Mouse (Mus musculus): Measurements from ENCODE around the gene Bmpr1b. TPM values are rescaled to one million over a fixed set of nuclear protein-coding genes. Genes with fewer than 3 reads are reported as not detected.

The Bmpr1b gene
- total and polyA plus RNA-seq, 3 experiments = 0.04 TPM; not detected in 1

DNA sequence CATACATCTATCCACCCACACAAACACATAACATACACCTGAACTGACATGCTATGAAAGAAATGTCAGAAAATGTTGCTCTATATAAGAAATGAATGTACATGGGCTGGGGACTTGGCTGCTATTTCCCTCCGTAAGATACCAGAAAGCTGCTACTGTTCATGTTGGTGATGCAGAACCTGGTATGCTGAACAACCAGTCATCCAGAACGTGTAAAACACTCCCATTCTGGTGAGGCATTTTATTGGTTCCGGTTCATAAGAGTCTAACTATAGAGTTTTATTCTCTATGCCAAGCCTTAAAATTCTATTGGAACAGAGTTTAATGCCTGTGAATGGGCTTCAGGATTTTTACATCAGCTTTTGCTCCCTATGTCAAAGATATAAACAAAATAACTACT, 55.0 kb downstream of the Bmpr1b start:
- H3K79me2 ChIP-seq (replicated peaks; ENCODE audit: control insufficient read depth, extremely low read depth, insufficient read depth, poor library complexity, severe bottlenecking) = no peaks in the 10 kb centered on the region
- no peak for DNase-seq (ENCODE audit: extremely low read depth)
- TF ChIP-seq GABPA (IDR thresholded peaks at IDR 0.05; ENCODE audit: insufficient replicate concordance, low read depth, low read length) (no peak), RAD21 (IDR thresholded peaks at IDR 0.05; ENCODE audit: low read depth, low read length) (no peak), MYC (IDR thresholded peaks at IDR 0.05; ENCODE audit: low read depth, low read length) (no peak), NELFE (IDR thresholded peaks at IDR 0.05; ENCODE audit: low read depth, low read length) (no peak), USF1 (IDR thresholded peaks at IDR 0.05; ENCODE audit: low read depth, low read length) (no peak), ELF1 (IDR thresholded peaks at IDR 0.05; ENCODE audit: low read depth, low read length) (no peak), USF2 (conservative IDR thresholded peaks at IDR 0.05; ENCODE audit: low read depth, low read length) (no peak), CHD1 (IDR thresholded peaks at IDR 0.05; ENCODE audit: low read depth, low read length) (no peak)
- H3K9ac ChIP-seq (ENCODE audit: insufficient read depth, low read depth) = no peak overlapping the region
- no peaks in the 10 kb centered on the region for H3K27me3 ChIP-seq (replicated peaks)
- in situ Hi-C loops (cut with MboI; ENCODE audit: low pct_ligation_motif_present, low pct_unique_long_range_greater_than_20kb, low sequenced_read_pairs) = no loop called here
- no peaks in the 10 kb centered on the region; a peak in 1 of 4 replicates for H3K4me1 ChIP-seq (ENCODE audit: control insufficient read depth in 1 of 2, insufficient read depth in 2 of 2)
- H3K27ac ChIP-seq (ENCODE audit: insufficient read depth, low read depth) = no peak overlapping the region
- H3K36me3 ChIP-seq (replicated peaks in 1 of 2; ENCODE audit: control insufficient read depth in 1 of 2, insufficient read depth in 1 of 2, low read length in 1 of 2) = no peaks in the 10 kb centered on the region
- dilution Hi-C loops (cut with MboI; ENCODE audit: extremely low pct_ligation_motif_present, extremely low pct_unique_long_range_greater_than_20kb, low sequenced_read_pairs) = no loop called here
- H3K9me3 ChIP-seq (replicated peaks; ENCODE audit: low read length) = no peaks in the 10 kb centered on the region
- H3K4me2 ChIP-seq (ENCODE audit: insufficient read depth, low read depth, poor library complexity, severe bottlenecking) = no peak overlapping the region
- no peak overlapping the region for H3K4me3 ChIP-seq (replicated peaks in 1 of 3; ENCODE audit: low read depth in 2 of 3, low read length in 2 of 3, poor library complexity in 1 of 3)

DNA sequence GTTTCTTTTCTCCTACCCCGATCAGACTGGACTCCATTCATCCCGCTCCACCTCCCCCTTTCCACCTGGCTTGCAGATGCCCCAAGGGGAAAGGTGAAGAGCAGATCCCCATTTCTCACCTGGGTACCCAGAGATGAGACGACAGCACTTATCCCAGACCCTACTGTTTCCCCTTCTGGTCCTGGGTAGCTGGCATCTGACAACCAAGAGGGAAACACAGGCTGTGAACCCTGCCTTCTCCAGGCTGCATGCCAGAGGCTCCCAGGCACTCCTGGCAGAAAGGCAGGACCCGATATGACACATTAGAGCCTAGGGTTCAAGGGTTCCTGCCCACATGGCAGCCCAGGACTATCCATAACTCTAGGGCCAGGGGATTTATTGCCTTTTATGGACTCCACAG, 56.0 kb downstream of the Bmpr1b start:
- H3K9me3 ChIP-seq (replicated peaks; ENCODE audit: low read length) = no peaks in the 10 kb centered on the region
- H3K9ac ChIP-seq (ENCODE audit: insufficient read depth, low read depth) = no peak overlapping the region
- no peaks in the 10 kb centered on the region for H3K79me2 ChIP-seq (replicated peaks; ENCODE audit: control insufficient read depth, extremely low read depth, insufficient read depth, poor library complexity, severe bottlenecking)
- no peak overlapping the region for H3K27ac ChIP-seq (ENCODE audit: insufficient read depth, low read depth)
- TF ChIP-seq SMC3 (IDR thresholded peaks at IDR 0.05; ENCODE audit: low read depth, low read length) (no peak), MAX (IDR thresholded peaks at IDR 0.05; ENCODE audit: low read length) (no peak), KAT2A (IDR thresholded peaks at IDR 0.05; ENCODE audit: insufficient replicate concordance, low read length) (no peak), NRF1 (IDR thresholded peaks at IDR 0.05; ENCODE audit: low read depth, low read length) (no peak), IRF4 (IDR thresholded peaks at IDR 0.05; ENCODE audit: low read depth, low read length) (no peak), JUND (conservative IDR thresholded peaks at IDR 0.05; ENCODE audit: low read depth, low read length) (no peak), CTCF (conservative IDR thresholded peaks at IDR 0.05 in 1 of 2, IDR thresholded peaks at IDR 0.05 in 1 of 2; ENCODE audit: low read depth in 2 of 2, low read length in 2 of 2) (no peak), TCF12 (IDR thresholded peaks at IDR 0.05; ENCODE audit: low read depth, low read length) (no peak), ZNF384 (IDR thresholded peaks at IDR 0.05; ENCODE audit: low read depth, low read length) (no peak), MAZ (IDR thresholded peaks at IDR 0.05; ENCODE audit: low read depth, low read length) (no peak), PAX5 (IDR thresholded peaks at IDR 0.05; ENCODE audit: low read length) (no peak), GABPA (IDR thresholded peaks at IDR 0.05; ENCODE audit: insufficient replicate concordance, low read depth, low read length) (no peak), ZC3H11A (IDR thresholded peaks at IDR 0.05; ENCODE audit: low read depth, low read length) (no peak), USF1 (IDR thresholded peaks at IDR 0.05; ENCODE audit: low read depth, low read length) (no peak), JUN (IDR thresholded peaks at IDR 0.05; ENCODE audit: insufficient read depth, low read depth, low read length) (no peak), E2F4 (IDR thresholded peaks at IDR 0.05; ENCODE audit: insufficient replicate concordance, low read depth, low read length) (no peak), ZMIZ1 (IDR thresholded peaks at IDR 0.05; ENCODE audit: low read depth, low read length) (no peak), RAD21 (IDR thresholded peaks at IDR 0.05; ENCODE audit: low read depth, low read length) (no peak)
- H3K36me3 ChIP-seq (replicated peaks in 1 of 2; ENCODE audit: control insufficient read depth in 1 of 2, insufficient read depth in 1 of 2, low read length in 1 of 2) = no peaks in the 10 kb centered on the region
- no peaks in the 10 kb centered on the region for H3K27me3 ChIP-seq (replicated peaks)
- dilution Hi-C loops (cut with MboI; ENCODE audit: extremely low pct_ligation_motif_present, extremely low pct_unique_long_range_greater_than_20kb, low sequenced_read_pairs) = no loop called here
- in situ Hi-C loops (cut with MboI; ENCODE audit: low pct_ligation_motif_present, low pct_unique_long_range_greater_than_20kb, low sequenced_read_pairs) = no loop called here
- H3K4me3 ChIP-seq (replicated peaks in 1 of 3; ENCODE audit: low read depth in 2 of 3, low read length in 2 of 3, poor library complexity in 1 of 3) = no peak overlapping the region
- no peak for DNase-seq (ENCODE audit: extremely low read depth)
- H3K4me2 ChIP-seq (ENCODE audit: insufficient read depth, low read depth, poor library complexity, severe bottlenecking) = no peak overlapping the region
- no peaks in the 10 kb centered on the region; a peak in 1 of 4 replicates for H3K4me1 ChIP-seq (ENCODE audit: control insufficient read depth in 1 of 2, insufficient read depth in 2 of 2)

Data from CH12.LX (cell line).